Mouse (Mus musculus): Measurements from ENCODE around the gene Tmem121.

- TF ChIP-seq POLR2A (IDR thresholded peaks at IDR 0.05; ENCODE audit: low read depth, low read length) (0 out of 2 replicates have a peak, but pooled peaks have one; percentile 20), CTCF (IDR thresholded peaks at IDR 0.05; ENCODE audit: borderline replicate concordance, insufficient read depth, low read length) (no peak)
Measured at GRCm38 (mm10) chr12:113142021-113142975, 43.4 kb upstream of the Tmem121 start.

All from embryonic fibroblast, embryonic 13.5 days (primary cell).